Mouse (Mus musculus) forebrain, postnatal 0 days (tissue): ENCODE results near the gene Mypop. TPM values are rescaled to one million over a fixed set of nuclear protein-coding genes. Genes with fewer than 3 reads are reported as not detected.

Experiments
- ATAC-seq: fragments of 200-750 bp; cut with Nextera tagmentation; 2 replicates; pipeline ENCODE4 v1.8.0; 2017; ENCODE audit warnings: mild to moderate bottlenecking, moderate library complexity
- DNase-seq: peaks from one replicate; pipeline ENCODE4 v3.0.0-alpha.2; 2015
- H3K27ac ChIP-seq: fragments of 300-500 bp; sonication (generic); 2 replicates; pipeline ENCODE4 v1.5.1; 2014; ENCODE audit warnings: low read depth, mild to moderate bottlenecking, antibody characterized with exemption, low read length, moderate library complexity, mixed read lengths
- H3K27me3 ChIP-seq: fragments of 300-500 bp; sonication (generic); 2 replicates; pipeline ENCODE4 v1.6.1; 2014; ENCODE audit warnings: mild to moderate bottlenecking, low read length, mixed read lengths; ENCODE audit not compliant: insufficient read depth
- H3K36me3 ChIP-seq: fragments of 300-500 bp; sonication (generic); 2 replicates; pipeline ENCODE4 v1.6.1; 2014; ENCODE audit warnings: mild to moderate bottlenecking, moderate library complexity; ENCODE audit not compliant: insufficient read depth
- H3K4me1 ChIP-seq: fragments of 300-500 bp; sonication (generic); 2 replicates; pipeline ENCODE4 v1.6.1; 2014; ENCODE audit warnings: antibody characterized with exemption; ENCODE audit not compliant: insufficient read depth
- H3K4me2 ChIP-seq: fragments of 300-500 bp; sonication (generic); 2 replicates; pipeline ENCODE4 v1.6.1; 2014; ENCODE audit warnings: low read depth, mild to moderate bottlenecking, moderate library complexity
- H3K4me3 ChIP-seq: fragments of 300-500 bp; sonication (generic); 2 replicates; pipeline ENCODE4 v1.5.1; 2014; ENCODE audit warnings: low read depth, low read length, mixed read lengths
- H3K9ac ChIP-seq: fragments of 300-500 bp; sonication (generic); 2 replicates; pipeline ENCODE4 v1.6.1; 2014; ENCODE audit warnings: mild to moderate bottlenecking
- H3K9me3 ChIP-seq: fragments of 300-500 bp; sonication (generic); 2 replicates; pipeline ENCODE4 v1.6.1; 2016; ENCODE audit warnings: low read length
- CTCF ChIP-seq: sonication (generic); IDR thresholded peaks from 2 replicates; pipeline ENCODE4 v1.5.1; 2016; ENCODE audit warnings: antibody characterized with exemption, control low read depth, low read depth
- WGBS: fragments of 180-500 bp; shearing (Covaris S2); extraction: QIAGEN DNeasy Blood & Tissue Kit; methylation state at CpG from one replicate; pipeline ENCODE4 v1.1.7; 2014; 5-methylcytosine and 5-hydroxymethylcytosine counted together
- polyA plus RNA-seq: library from polyadenylated mRNA; unstranded; fragments of >200 nt; fragmentation: Nextera tagmentation; extraction: Ambion mirVana; gene quantifications from 2 replicates; pipeline ENCODE4 v1.2.1, GENCODE M21; 2015
- total RNA-seq: library from RNA; depleted of rRNA; stranded (reverse); fragments of >200 nt; gene quantifications from 2 replicates; pipeline ENCODE4 v1.2.3, GENCODE M21; 2014

Gene Mypop
- total and polyA plus RNA-seq, 2 experiments from 2014 or later, result 4.3 to 12.3 TPM

DNA sequence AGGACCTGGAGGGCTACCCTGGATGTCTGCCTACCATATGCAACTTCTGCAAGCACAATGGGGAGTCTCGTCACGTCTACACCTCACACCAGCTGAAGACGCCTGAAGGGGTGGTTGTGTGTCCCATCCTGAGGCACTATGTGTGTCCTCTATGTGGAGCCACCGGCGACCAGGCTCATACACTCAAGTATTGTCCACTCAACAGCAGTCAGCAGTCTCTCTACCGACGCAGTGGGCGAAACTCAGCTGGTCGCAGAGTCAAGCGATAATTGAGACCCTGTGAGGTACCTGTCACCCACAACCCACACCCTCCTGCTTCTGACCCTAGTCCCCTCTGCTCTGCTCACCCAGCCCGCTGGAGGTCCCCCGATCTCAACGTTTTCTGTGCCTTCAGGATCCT, 3.3 kb upstream of the Mypop start:
- DNase-seq (no peak), ATAC-seq (no peak)
- 76% methylated on average over 13 of the region's 13 CpGs for WGBS
- H3K9me3 ChIP-seq, result no peaks in the 10 kb centered on the region
- no peaks in the 10 kb centered on the region for H3K36me3 ChIP-seq
- peaks cover 4% of the 10 kb centered on the region for H3K4me1 ChIP-seq
- no peak overlapping the region for H3K4me3 ChIP-seq
- H3K4me2 ChIP-seq, result no peak overlapping the region
- H3K27ac ChIP-seq, result no peak overlapping the region
- no peak for TF ChIP-seq CTCF
- H3K9ac ChIP-seq, result no peak overlapping the region
- H3K27me3 ChIP-seq, result no peaks in the 10 kb centered on the region

DNA sequence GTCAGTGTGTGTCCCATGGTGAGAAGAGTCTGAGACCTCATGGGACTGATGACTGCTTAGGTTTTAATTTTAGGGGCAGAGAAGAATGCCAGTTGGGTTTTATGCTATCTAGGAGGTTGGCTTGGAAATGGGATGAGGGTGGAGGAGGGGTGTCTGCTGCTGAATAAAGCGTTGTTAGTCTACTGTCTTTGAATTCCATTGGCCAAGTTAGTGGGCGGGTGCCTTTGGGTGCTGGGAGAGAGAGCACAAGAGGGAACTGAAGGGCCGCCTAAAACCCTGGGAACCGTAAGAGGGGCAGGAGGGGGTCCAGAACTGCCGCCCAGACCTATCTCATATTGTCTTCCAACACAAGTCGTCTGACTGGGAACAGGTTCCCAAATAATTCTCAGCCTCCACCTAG, 2.3 kb upstream of the Mypop start:
- ATAC-seq, result no peak
- Histone ChIP-seq H3K9me3 (no peaks in the 10 kb centered on the region), H3K9ac (no peak overlapping the region), H3K4me2 (no peak overlapping the region), H3K36me3 (no peaks in the 10 kb centered on the region), H3K4me3 (no peak overlapping the region), H3K27ac (no peak overlapping the region), H3K27me3 (no peaks in the 10 kb centered on the region), H3K4me1 (peaks cover 8% of the 10 kb centered on the region)
- no peak for DNase-seq
- WGBS, result 78% methylated on average over 6 of the region's 6 CpGs
- TF ChIP-seq CTCF, result no peak

DNA sequence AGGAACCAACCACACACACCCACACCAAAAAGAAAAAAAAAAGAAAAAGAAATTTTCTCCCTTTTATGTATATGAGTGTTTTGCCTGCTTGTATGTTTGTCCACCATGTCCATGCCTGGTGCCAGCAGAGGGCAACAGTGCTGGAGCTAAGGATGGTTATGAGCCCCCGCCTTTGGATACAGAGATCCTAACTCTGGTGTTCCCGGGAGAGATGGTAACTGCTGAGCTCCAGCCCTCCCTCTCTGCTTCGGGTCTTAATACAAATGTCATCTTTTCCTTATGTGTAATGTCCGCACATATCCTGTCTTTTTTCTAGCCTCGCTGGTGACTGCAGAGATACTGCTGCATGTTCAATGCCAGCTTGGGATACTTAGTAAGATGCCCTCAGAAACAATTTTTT, 1.1 kb upstream of the Mypop start:
- ATAC-seq (no peak), DNase-seq (peak; percentile 59)
- TF ChIP-seq CTCF, result peak; percentile 48
- Histone ChIP-seq H3K4me3 (peak overlapping the region; percentile 67), H3K9me3 (no peaks in the 10 kb centered on the region), H3K4me2 (peak overlapping the region; percentile 83), H3K27me3 (no peaks in the 10 kb centered on the region), H3K27ac (peak overlapping the region; percentile 66), H3K36me3 (no peaks in the 10 kb centered on the region), H3K9ac (peak overlapping the region; percentile 51), H3K4me1 (peaks cover 8% of the 10 kb centered on the region)
- 4% methylated on average over 5 of the region's 5 CpGs for WGBS

DNA sequence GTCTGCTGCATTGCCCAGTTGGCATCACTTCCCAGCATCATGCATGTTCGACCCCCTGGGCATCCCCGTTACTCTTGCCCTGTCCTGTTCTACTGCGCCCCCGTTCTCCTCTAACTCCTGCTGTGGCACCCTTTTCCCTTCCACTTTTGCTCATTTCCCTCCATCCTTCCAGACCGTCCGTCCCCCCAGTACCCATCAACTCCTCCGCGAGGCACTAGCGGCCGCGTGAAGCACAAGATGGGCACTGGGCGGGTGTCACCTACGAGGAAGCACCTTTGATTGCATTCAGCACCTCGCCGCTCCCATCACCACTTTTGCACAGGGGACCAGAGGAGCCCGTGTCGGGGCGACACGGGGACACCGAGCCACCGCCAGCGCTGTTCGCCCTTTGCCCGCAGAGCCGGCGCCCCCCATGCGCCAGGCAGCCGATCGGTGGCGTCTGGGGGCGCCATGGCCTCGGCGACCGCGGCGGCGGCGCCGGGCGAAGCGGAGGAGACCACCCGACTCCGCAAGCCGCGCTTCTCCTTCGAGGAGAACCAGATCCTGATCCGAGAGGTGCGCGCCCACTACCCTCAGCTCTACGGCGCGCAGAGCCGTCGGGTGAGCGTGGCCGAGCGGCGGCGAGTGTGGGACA, 732 bp downstream of the Mypop start:
- under 1% methylated on average over 50 of the region's 59 CpGs for WGBS
- peak overlapping the region; percentile 71 for H3K27ac ChIP-seq
- H3K4me1 ChIP-seq, result peaks cover 8% of the 10 kb centered on the region
- peak overlapping the region; percentile 67 for H3K4me3 ChIP-seq
- H3K36me3 ChIP-seq, result no peaks in the 10 kb centered on the region
- H3K4me2 ChIP-seq, result peak overlapping the region; percentile 83
- no peak for TF ChIP-seq CTCF
- no peaks in the 10 kb centered on the region for H3K9me3 ChIP-seq
- H3K27me3 ChIP-seq, result no peaks in the 10 kb centered on the region
- ATAC-seq, result no peak
- no peak for DNase-seq
- H3K9ac ChIP-seq, result peak overlapping the region; percentile 60

DNA sequence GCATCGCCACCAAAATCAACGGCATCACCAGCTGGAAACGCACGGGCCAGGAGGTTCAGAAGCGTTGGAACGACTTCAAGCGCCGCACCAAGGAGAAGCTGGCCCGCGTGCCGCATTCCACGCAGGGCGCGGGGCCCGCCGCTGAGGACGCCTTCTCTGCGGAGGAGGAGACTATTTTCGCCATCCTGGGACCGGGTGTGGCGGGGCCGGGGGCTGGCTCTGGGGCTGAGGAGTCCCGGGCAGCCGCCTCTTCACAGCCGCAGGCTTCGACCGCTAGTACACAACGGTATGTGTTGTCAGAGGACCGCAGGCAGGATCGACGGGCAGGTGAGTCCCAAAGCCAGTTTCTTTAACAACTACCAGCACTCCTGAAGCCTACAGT, 1.2 kb downstream of the Mypop start:
- H3K9ac ChIP-seq, result peak overlapping the region; percentile 60
- H3K36me3 ChIP-seq, result no peaks in the 10 kb centered on the region
- WGBS, result 6% methylated on average over 31 of the region's 31 CpGs
- H3K4me1 ChIP-seq, result peaks cover 8% of the 10 kb centered on the region
- H3K9me3 ChIP-seq, result no peaks in the 10 kb centered on the region
- peak overlapping the region; percentile 83 for H3K4me2 ChIP-seq
- DNase-seq (no peak), ATAC-seq (no peak)
- peak overlapping the region; percentile 21; the same call in 1 of the 2 replicates for H3K27ac ChIP-seq
- H3K4me3 ChIP-seq, result peak overlapping the region; percentile 67
- no peaks in the 10 kb centered on the region for H3K27me3 ChIP-seq
- TF ChIP-seq CTCF, result no peak

DNA sequence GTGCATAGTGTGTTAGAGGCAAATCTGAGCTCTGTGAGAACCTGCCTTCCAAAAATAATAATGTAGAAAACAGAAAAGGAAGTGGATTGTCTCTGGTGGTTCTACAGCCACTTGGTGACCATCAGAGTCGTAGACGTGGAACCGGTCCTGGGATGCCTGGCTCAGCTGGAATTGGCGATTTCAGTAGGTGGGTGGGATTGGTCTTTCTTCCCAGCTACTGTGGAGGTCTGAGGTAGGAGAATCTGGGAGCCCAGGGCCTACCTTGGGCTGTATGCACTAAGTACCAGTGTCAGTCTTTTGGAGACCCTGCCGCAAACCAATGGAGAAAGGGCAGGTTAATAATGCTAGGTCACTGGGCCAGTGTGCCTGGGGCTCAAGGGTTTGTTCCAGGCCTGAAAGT, 2.0 kb downstream of the Mypop start:
- H3K9me3 ChIP-seq, result no peaks in the 10 kb centered on the region
- DNase-seq (no peak), ATAC-seq (no peak)
- no peak overlapping the region for H3K4me3 ChIP-seq
- 85% methylated on average over 5 of the region's 5 CpGs for WGBS
- H3K9ac ChIP-seq, result no peak overlapping the region; the same call in 1 of the 2 replicates
- peak overlapping the region; percentile 83 for H3K4me2 ChIP-seq
- H3K36me3 ChIP-seq, result no peaks in the 10 kb centered on the region
- H3K27ac ChIP-seq, result no peak overlapping the region
- peaks cover 8% of the 10 kb centered on the region for H3K4me1 ChIP-seq
- TF ChIP-seq CTCF, result no peak
- H3K27me3 ChIP-seq, result no peaks in the 10 kb centered on the region

DNA sequence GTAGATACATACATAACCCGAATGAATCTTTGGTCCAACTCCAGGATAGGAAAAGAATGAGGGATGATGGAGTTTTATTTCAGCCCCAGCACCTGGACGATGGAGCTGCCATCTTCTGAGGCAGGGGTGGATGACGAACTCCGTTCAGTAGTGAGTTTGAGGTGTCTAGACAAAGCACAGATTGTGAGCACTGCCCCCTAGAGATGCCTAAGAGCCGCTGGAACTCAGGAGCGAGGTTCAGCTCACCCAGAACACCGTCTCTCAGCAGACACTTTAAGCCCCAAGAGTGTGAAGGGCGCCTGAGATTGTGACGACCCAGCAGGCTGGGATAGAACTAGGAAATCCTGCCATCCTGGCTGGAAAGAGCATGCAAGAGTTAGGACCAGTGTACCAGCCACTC, 7.8 kb downstream of the Mypop start:
- TF ChIP-seq CTCF, result peak; percentile 40
- Histone ChIP-seq H3K4me3 (no peak overlapping the region), H3K4me2 (no peak overlapping the region), H3K27ac (no peak overlapping the region), H3K9ac (no peak overlapping the region), H3K9me3 (no peaks in the 10 kb centered on the region), H3K4me1 (peaks cover 4% of the 10 kb centered on the region; the same call in 1 of the 2 replicates), H3K36me3 (no peaks in the 10 kb centered on the region; the same call in 1 of the 2 replicates), H3K27me3 (no peaks in the 10 kb centered on the region)
- no peak for DNase-seq
- WGBS, result 29% methylated on average over 9 of the region's 9 CpGs
- no peak for ATAC-seq
